Mouse (Mus musculus): ENCODE results near the gene Stag1. TPM values are rescaled to one million over a fixed set of nuclear protein-coding genes. Genes with fewer than 3 reads are reported as not detected.

Stag1 gene
- polyA plus RNA-seq (2017; shearing (Covaris generic)): 10 to 100 TPM; 84.4 to 97.4 TPM

GRCm38 (mm10) chr9:100597546-100597945, at the start of gene Stag1:
Gene Stag1, plus strand, starts transcription at chr9:100597798.

GRCm38 (mm10) chr9:100570626-100571233, 26.9 kb upstream of the Stag1 start, which contains the start of gene Slc35g2:
Gene Slc35g2, minus strand, starts transcription at chr9:100571090.

Other genes with a start within 250 kb of the Stag1 start
- gene Il20rb, start 111.0 kb upstream of the Stag1 start, polyA plus RNA-seq (2017; shearing (Covaris generic)): 1 to 10 TPM in 1 of 2 experiments, under 1 TPM in 1; 0.71 to 1.2 TPM
- gene Nck1, start 51.7 kb upstream of the Stag1 start, polyA plus RNA-seq (2017; shearing (Covaris generic)): 10 to 100 TPM; 91.9 to 95.2 TPM
- gene Slc35g2, start 26.7 kb upstream of the Stag1 start, polyA plus RNA-seq (2017; shearing (Covaris generic)): under 1 TPM in 1 of 2 experiments, not detected in 1; 0.12 TPM